Mouse (Mus musculus): ENCODE measurements around the gene Eef1a1. TPM values are rescaled to one million over a fixed set of nuclear protein-coding genes. Genes with fewer than 3 reads are reported as not detected.

Eef1a1 gene
- polyA plus RNA-seq, 1 experiment from 2014 or later = 2,772 TPM

DNA sequence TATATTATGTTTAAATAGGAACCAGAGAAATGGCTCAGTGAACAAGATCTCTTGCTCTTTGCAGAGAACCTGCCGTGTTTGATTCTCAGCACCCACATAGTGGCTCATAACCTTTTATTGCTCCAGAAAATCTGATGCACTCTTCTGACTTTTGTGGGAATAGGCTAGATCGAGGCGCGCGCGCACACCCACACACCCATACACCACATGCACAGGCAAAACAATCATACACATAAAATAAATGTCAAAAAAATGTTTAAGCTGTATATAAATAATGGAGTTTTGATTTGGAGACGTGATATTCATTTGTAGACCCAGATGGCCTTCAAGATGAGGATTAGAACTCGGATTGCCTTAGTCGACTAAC, 41.4 kb downstream of the Eef1a1 start:
- H3K27me3 ChIP-seq (replicated peaks) = peaks cover 30% of the 10 kb centered on the region
- peak overlapping the region; percentile 83 for H3K9ac ChIP-seq
- H3K27ac ChIP-seq (ENCODE audit: poor library complexity, severe bottlenecking) = no peak overlapping the region
- no peak for ATAC-seq (ENCODE audit: insufficient number of reproducible peaks, low FRiP score)
- peaks cover 15% of the 10 kb centered on the region for H3K4me1 ChIP-seq (replicated peaks)
- H3K9me3 ChIP-seq (replicated peaks) = no peaks in the 10 kb centered on the region
- WGBS = 26% methylated on average over 9 of the region's 9 CpGs
- H3K36me3 ChIP-seq = peaks cover 9% of the 10 kb centered on the region
- peak overlapping the region; percentile 73 for H3K4me2 ChIP-seq
- peak overlapping the region; percentile 77 for H3K4me3 ChIP-seq

DNA sequence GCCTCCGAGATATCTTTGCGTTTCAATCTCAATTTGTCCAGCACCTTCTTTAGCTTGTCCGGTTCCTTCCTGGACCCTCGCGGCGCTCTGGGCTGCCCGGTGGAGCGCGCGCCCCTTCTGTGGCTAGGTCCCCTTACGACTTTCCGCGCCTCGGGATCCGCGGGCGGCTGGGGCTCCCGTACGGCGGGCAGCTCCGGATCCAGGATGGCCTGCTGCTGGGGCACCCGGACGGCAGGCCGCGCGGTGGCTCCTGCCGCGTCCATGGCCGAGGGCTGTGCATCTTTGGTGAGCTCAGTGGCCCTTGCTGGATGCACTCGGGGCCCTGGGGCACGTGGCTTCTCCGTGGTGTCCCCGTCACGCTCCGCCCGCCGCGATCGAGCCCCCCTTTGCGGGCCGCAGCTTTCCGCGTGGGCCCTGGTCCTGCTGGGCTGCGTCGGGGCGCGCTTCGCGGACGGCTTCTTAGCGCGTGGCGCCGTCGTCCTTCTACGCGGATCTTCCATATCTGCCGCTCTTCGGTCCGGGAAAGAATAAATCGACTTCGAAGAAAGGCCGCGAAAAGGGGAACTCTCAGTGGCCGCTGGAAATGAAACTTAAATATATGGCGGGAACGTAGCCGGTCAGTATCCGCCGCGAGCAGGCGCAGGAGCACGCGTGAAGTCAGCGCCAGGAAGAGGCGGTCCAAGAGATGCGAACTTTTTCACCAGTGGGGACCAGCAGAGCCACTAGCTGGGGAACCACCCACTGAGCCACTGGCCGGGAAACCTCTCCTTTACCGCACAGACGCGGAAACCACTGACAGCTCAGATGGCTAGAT, 46.2 kb downstream of the Eef1a1 start, which contains the start of gene Cgas:
TSS of gene Cgas (minus strand) at position 659 of the 814 bp plus-strand sequence.
- Histone ChIP-seq H3K27me3 (replicated peaks) (peaks cover 70% of the 10 kb centered on the region), H3K27ac (ENCODE audit: poor library complexity, severe bottlenecking) (no peak within 1 kb of the TSS), H3K4me2 (peak within 1 kb of the TSS; percentile 90), H3K4me3 (peak within 1 kb of the TSS; percentile 58), H3K4me1 (replicated peaks) (peaks cover 11% of the 10 kb centered on the region; the same call in 1 of the 2 replicates), H3K36me3 (no peaks in the 10 kb centered on the region), H3K9ac (peak within 1 kb of the TSS; percentile 67), H3K9me3 (replicated peaks) (no peaks in the 10 kb centered on the region)
- WGBS = under 1% methylated on average over 81 of the region's 81 CpGs
- peak; percentile 53; the same call in 1 of the 2 replicates for ATAC-seq (ENCODE audit: insufficient number of reproducible peaks, low FRiP score)

DNA sequence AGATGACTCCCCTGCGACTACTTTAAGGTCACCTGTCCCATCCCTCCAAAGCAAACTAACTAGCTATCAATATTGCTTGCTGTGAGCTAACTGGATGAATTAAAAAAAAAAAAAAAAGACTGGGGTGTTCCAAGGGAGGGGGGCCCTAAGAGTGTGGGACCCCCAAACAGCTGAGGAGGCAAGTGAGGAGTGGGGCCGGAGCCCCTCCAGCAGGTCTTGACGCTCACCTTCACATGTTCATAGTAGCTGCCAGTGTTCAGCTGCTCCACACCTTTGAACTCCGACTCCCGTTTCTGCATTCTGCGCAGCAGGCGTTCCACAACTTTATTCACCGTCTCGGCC, 46.7 kb downstream of the Eef1a1 start:
- H3K9ac ChIP-seq = peak overlapping the region; percentile 67
- H3K4me2 ChIP-seq = peak overlapping the region; percentile 90
- H3K27ac ChIP-seq (ENCODE audit: poor library complexity, severe bottlenecking) = no peak overlapping the region
- H3K9me3 ChIP-seq (replicated peaks) = no peaks in the 10 kb centered on the region
- 6% methylated on average over 9 of the region's 9 CpGs for WGBS
- ATAC-seq (ENCODE audit: insufficient number of reproducible peaks, low FRiP score) = no peak; the same call in 1 of the 2 replicates
- H3K4me3 ChIP-seq = peak overlapping the region; percentile 58
- H3K27me3 ChIP-seq (replicated peaks) = peaks cover 70% of the 10 kb centered on the region
- H3K36me3 ChIP-seq = no peaks in the 10 kb centered on the region
- peaks cover 11% of the 10 kb centered on the region; the same call in 1 of the 2 replicates for H3K4me1 ChIP-seq (replicated peaks)

DNA sequence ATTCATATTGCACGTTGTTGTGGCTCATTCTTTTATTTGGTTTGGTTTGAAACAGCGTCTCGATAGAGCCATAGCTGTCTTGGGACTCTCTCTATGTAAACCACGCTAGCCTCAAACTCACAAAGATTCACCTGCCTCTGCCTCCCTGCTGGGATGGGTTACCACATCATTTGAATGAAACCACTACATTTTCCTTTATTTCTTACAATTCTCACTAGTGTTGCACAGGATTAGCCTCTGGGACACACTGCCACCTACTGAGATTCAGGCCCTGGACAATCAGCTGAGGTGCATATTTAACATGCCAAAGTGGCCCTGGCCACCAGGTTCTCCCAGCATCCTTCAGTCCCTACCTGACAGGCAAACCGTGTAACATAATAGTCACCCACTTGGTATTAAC, 49.5 kb downstream of the Eef1a1 start:
- Histone ChIP-seq H3K36me3 (no peaks in the 10 kb centered on the region), H3K27ac (ENCODE audit: poor library complexity, severe bottlenecking) (no peak overlapping the region), H3K27me3 (replicated peaks) (peaks cover 58% of the 10 kb centered on the region), H3K4me1 (replicated peaks) (peaks cover 11% of the 10 kb centered on the region; the same call in 1 of the 2 replicates), H3K9me3 (replicated peaks) (no peaks in the 10 kb centered on the region), H3K9ac (no peak overlapping the region), H3K4me2 (no peak overlapping the region), H3K4me3 (no peak overlapping the region)
- WGBS = 54% methylated on average over 5 of the region's 5 CpGs
- no peak for ATAC-seq (ENCODE audit: insufficient number of reproducible peaks, low FRiP score)

DNA sequence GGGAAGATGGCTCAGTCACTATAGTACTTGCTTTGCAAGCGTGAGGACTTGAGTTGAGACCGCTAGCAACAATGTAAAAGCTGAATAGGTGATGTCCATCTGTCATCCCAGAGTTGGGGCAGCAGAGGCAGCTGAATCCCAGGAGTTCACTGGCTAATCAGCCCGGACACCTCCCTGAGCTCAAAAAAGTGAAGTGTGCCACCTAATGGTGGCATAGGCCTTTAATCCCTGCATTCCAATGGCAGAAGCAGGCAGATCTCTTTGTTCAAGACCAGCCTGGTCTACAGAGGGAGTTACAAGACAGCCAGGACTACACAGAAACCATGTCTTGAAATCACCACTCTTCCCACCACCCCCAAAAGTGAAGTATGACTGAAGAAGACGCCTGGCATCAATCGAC, 56.5 kb downstream of the Eef1a1 start:
- ATAC-seq (ENCODE audit: insufficient number of reproducible peaks, low FRiP score) = no peak
- H3K9ac ChIP-seq = no peak overlapping the region
- peaks cover 9% of the 10 kb centered on the region for H3K4me1 ChIP-seq (replicated peaks)
- H3K4me3 ChIP-seq = no peak overlapping the region
- WGBS = 80% methylated on average over 5 of the region's 5 CpGs
- H3K9me3 ChIP-seq (replicated peaks) = no peaks in the 10 kb centered on the region
- peaks cover 12% of the 10 kb centered on the region for H3K27me3 ChIP-seq (replicated peaks)
- H3K4me2 ChIP-seq = no peak overlapping the region
- H3K36me3 ChIP-seq = no peaks in the 10 kb centered on the region
- H3K27ac ChIP-seq (ENCODE audit: poor library complexity, severe bottlenecking) = no peak overlapping the region

DNA sequence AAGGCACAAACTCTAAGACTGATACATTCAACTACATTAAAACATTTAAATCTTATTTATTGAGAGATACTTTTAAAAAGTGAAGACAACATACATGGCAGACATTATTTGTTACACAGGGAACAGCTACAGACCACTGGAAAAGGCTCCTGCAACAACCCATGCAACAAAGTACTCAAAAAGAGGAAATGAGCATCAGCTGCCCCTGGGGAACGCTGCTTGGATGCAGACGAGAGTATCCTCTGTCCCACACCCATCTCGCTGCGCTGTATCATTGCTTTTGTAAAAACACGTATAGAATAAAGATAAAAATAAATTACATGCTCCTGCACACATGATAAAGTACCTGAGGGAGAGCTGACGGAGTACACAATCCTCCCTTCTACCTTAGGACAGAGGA, 58.5 kb downstream of the Eef1a1 start:
- ATAC-seq (ENCODE audit: insufficient number of reproducible peaks, low FRiP score) = no peak
- Histone ChIP-seq H3K4me1 (replicated peaks) (peaks cover 10% of the 10 kb centered on the region), H3K9ac (no peak overlapping the region), H3K9me3 (replicated peaks) (no peaks in the 10 kb centered on the region), H3K4me3 (no peak overlapping the region), H3K4me2 (no peak overlapping the region), H3K27me3 (replicated peaks) (peaks cover 8% of the 10 kb centered on the region), H3K27ac (ENCODE audit: poor library complexity, severe bottlenecking) (no peak overlapping the region), H3K36me3 (no peaks in the 10 kb centered on the region)
- 77% methylated on average over 6 of the region's 6 CpGs for WGBS

DNA sequence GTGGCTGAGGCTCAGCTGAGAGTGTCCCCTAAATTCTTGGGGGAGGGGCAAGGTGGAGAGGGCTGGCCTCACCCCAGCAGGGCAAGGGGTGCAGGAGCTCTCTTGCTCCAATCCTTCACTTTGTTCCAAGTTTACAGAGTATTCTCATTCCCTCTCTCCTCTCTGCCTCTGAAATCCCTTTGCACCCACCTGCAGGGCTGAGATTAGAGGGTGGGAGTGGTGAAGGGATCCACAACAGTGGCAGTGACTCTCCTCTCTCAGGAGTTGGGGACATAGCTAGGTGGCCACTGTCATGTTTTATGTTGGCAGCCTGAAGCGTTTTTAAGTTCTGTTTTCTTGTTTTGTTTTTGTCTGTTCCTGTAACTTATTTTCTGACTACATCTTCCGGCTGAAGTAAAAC, 59.4 kb downstream of the Eef1a1 start:
- no peak overlapping the region for H3K27ac ChIP-seq (ENCODE audit: poor library complexity, severe bottlenecking)
- no peak overlapping the region for H3K9ac ChIP-seq
- no peak overlapping the region for H3K4me2 ChIP-seq
- no peaks in the 10 kb centered on the region for H3K36me3 ChIP-seq
- no peak overlapping the region for H3K4me3 ChIP-seq
- peaks cover 8% of the 10 kb centered on the region for H3K27me3 ChIP-seq (replicated peaks)
- WGBS = 61% methylated on average over 2 of the region's 2 CpGs
- no peaks in the 10 kb centered on the region for H3K9me3 ChIP-seq (replicated peaks)
- no peak for ATAC-seq (ENCODE audit: insufficient number of reproducible peaks, low FRiP score)
- peaks cover 10% of the 10 kb centered on the region for H3K4me1 ChIP-seq (replicated peaks)

DNA sequence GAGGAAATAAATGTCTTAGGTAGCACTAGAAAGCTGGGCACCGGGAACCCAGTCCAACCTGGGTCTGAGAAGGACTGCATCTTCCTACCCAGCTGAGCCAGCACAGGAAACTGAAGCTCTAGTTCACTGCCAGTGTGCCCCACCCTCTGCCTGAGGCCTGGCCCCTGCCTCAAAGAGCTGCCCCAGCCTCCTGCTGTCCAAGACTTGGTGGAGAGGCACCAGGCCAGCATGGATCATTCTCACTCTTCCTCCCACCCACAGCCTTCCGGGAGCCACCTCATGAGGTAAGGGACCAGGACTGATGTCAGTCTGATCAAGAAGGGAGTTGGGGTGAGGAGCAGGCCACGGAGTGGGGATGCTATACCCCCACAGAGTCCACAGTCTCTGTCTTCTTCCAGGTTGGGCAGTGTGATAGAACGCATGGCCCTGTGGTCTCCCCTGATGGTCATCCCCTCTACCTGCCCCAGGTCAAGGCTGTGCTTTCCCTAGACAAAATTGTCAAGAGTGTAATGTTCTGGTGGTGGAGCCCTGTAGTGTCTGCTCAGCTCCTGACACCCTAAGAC, 60.0 kb downstream of the Eef1a1 start:
- H3K4me3 ChIP-seq = no peak overlapping the region
- no peak overlapping the region for H3K9ac ChIP-seq
- no peak overlapping the region for H3K27ac ChIP-seq (ENCODE audit: poor library complexity, severe bottlenecking)
- peaks cover 10% of the 10 kb centered on the region for H3K4me1 ChIP-seq (replicated peaks)
- H3K27me3 ChIP-seq (replicated peaks) = peaks cover 8% of the 10 kb centered on the region
- no peak overlapping the region for H3K4me2 ChIP-seq
- ATAC-seq (ENCODE audit: insufficient number of reproducible peaks, low FRiP score) = no peak; the same call in 1 of the 2 replicates
- WGBS = 74% methylated on average over 4 of the region's 4 CpGs
- no peaks in the 10 kb centered on the region for H3K36me3 ChIP-seq
- H3K9me3 ChIP-seq (replicated peaks) = no peaks in the 10 kb centered on the region

Small RNA genes within 50 kb of the gene (microRNA-seq; reads per million reads assigned to microRNA genes)
- not detected for gene Gm26377

Other genes starting within 250 kb of the Eef1a1 start
- gene Gm3776, start 232.0 kb downstream of the Eef1a1 start, polyA plus RNA-seq (2016; fragmentation: Nextera tagmentation; extraction: Ambion mirVana) = not detected in 2 replicates
- gene Gm10639, start 199.2 kb downstream of the Eef1a1 start, polyA plus RNA-seq (2016; fragmentation: Nextera tagmentation; extraction: Ambion mirVana) = not detected in 2 replicates
- gene Omt2a, start 174.4 kb downstream of the Eef1a1 start, polyA plus RNA-seq (2016; fragmentation: Nextera tagmentation; extraction: Ambion mirVana) = not detected in 2 replicates
- gene Omt2b, start 161.6 kb downstream of the Eef1a1 start, polyA plus RNA-seq (2016; fragmentation: Nextera tagmentation; extraction: Ambion mirVana) = not detected in 2 replicates
- gene Gsta2, start 133.4 kb downstream of the Eef1a1 start, polyA plus RNA-seq (2016; fragmentation: Nextera tagmentation; extraction: Ambion mirVana) = not detected in 2 replicates
- gene Dppa5a, start 121.0 kb downstream of the Eef1a1 start, polyA plus RNA-seq (2016; fragmentation: Nextera tagmentation; extraction: Ambion mirVana) = not detected in 2 replicates
- gene Ooep, start 110.4 kb downstream of the Eef1a1 start, polyA plus RNA-seq (2016; fragmentation: Nextera tagmentation; extraction: Ambion mirVana) = 0.56 and 0.68 TPM in 2 replicates
- gene Ddx43, start 93.4 kb downstream of the Eef1a1 start, polyA plus RNA-seq (2016; fragmentation: Nextera tagmentation; extraction: Ambion mirVana) = 0.24 and 0.36 TPM in 2 replicates
- 0.68 and 0.82 TPM in 2 replicates for gene Cgas, start 45.9 kb downstream of the Eef1a1 start, polyA plus RNA-seq (2016; fragmentation: Nextera tagmentation; extraction: Ambion mirVana)
- gene Mto1, start 40.9 kb downstream of the Eef1a1 start, polyA plus RNA-seq (2016; fragmentation: Nextera tagmentation; extraction: Ambion mirVana) = 26.8 and 28.8 TPM in 2 replicates
- gene Gm17324, start 40.4 kb downstream of the Eef1a1 start, polyA plus RNA-seq (2016; fragmentation: Nextera tagmentation; extraction: Ambion mirVana) = 0.65 and 0.99 TPM in 2 replicates
- gene Slc17a5, start 98.9 kb upstream of the Eef1a1 start, polyA plus RNA-seq (2016; fragmentation: Nextera tagmentation; extraction: Ambion mirVana) = 8.2 and 8.5 TPM in 2 replicates
- gene Cd109, start 126.4 kb upstream of the Eef1a1 start, polyA plus RNA-seq (2016; fragmentation: Nextera tagmentation; extraction: Ambion mirVana) = 1.7 and 1.8 TPM in 2 replicates

All from heart, embryonic 12.5 days (tissue).